ENCODE assay signal across 21 mouse cellular contexts in genomic region chr14:28966881-28967280, GRCm38 (mm10). TPM values are rescaled to one million over a fixed set of nuclear protein-coding genes. Genes with fewer than 3 reads are reported as not detected.
"Had no signal": no experiment of that assay in that cellular context is flagged by ENCODE, and none has a peak within 500 bp of the region (broad histone marks: within the 10 kb centered on the region; RNA-seq: fewer than 3 reads in every experiment).

No protein-coding gene starts in this region.

- H3K36me3 ChIP-seq: neural tube, embryonic 13.5 days; neural tube, embryonic 15.5 days; stomach, embryonic 15.5 days had no signal

- H3K4me2 ChIP-seq: neural tube, embryonic 13.5 days; neural tube, embryonic 15.5 days; stomach, embryonic 15.5 days had no signal

- H3K4me3 ChIP-seq: neural tube, embryonic 13.5 days; neural tube, embryonic 15.5 days; stomach, embryonic 15.5 days had no signal

- H3K4me1 ChIP-seq: neural tube, embryonic 13.5 days; neural tube, embryonic 15.5 days; stomach, embryonic 15.5 days had no signal

- DNase-seq: retina, postnatal 1 day; right cerebral cortex, adult 18-20 months; right cerebral cortex, postnatal 14 days; right cerebral cortex, postnatal 25 days; right cerebral cortex, postnatal 4 days; spleen, adult 18-20 months; thymus, adult 18-20 months; thymus, adult 2 months; thymus, postnatal 14 days; thymus, postnatal 25 days; thymus, postnatal 36 days; thymus, postnatal 4 days had no signal

- H3K27ac ChIP-seq: neural tube, embryonic 13.5 days; neural tube, embryonic 15.5 days; stomach, embryonic 15.5 days; stomach, postnatal 0 days had no signal

- H3K9ac ChIP-seq: neural tube, embryonic 13.5 days; neural tube, embryonic 15.5 days; stomach, embryonic 15.5 days had no signal

- H3K27me3 ChIP-seq: neural tube, embryonic 13.5 days; neural tube, embryonic 15.5 days; stomach, embryonic 15.5 days had no signal

- H3K9me3 ChIP-seq: neural tube, embryonic 13.5 days; neural tube, embryonic 15.5 days; stomach, embryonic 15.5 days had no signal

RNA-seq across cellular contexts. Expression of gene Lrtm1, which starts 51.1 kb away (rescaled TPM):
- total RNA-seq: neutrophil, adult 5-6 weeks had no signal
- polyA plus RNA-seq: small intestine, adult 2 months; spleen, adult 2 months; stomach, embryonic 14.5 days; stomach, postnatal 0 days; thymus, postnatal 0 days had no signal
